ENCODE assay signal across 9 mouse cellular contexts in the genomic region with DNA sequence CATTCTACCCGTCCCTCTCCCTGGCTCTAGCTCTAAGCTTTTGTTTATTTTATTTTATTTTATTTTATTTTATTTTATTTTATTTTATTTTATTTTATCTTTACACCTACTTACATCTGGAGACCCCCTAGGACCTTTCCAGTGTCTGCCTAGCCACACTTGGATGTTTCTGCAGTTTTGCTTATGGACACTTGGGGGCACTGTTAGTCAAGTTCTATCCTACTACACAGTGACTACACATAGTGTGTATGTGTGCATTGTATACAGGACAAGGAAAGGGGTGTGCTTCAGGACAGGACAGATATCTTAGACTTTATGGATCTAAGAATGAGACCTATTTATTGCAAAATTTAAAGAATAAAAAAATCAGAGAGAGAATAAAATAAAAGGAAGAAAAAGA.
DNase-seq lines count a peak whose midpoint lies in the region; ATAC-seq and TF ChIP-seq lines count a peak whose summit lies in the region.
"Had no signal": no experiment of that assay in that cellular context is flagged by ENCODE, and none has a peak within 500 bp of the region (broad histone marks: within the 10 kb centered on the region; RNA-seq: fewer than 3 reads in every experiment).

No protein-coding gene starts in this region.

- peak; percentile 64 for DNase-seq in embryonic facial prominence, embryonic 11.5 days (ENCODE audit: low spot score)
- DNase-seq in embryonic facial prominence, embryonic 10.5 days (ENCODE audit: low spot score): no peak
- DNase-seq in liver, adult 2 months (ENCODE audit: extremely low read depth, low read depth, low spot score): no peak
- DNase-seq in NIH3T3 (ENCODE audit: low read depth): peak; percentile 59
- no peak for DNase-seq in thymus, adult 2 months
- no peak for DNase-seq in adrenal gland, postnatal 25 days
- DNase-seq: heart, postnatal 10 days had no signal

- no peaks in the 10 kb centered on the region for H3K27me3 ChIP-seq in embryonic facial prominence, embryonic 11.5 days (ENCODE audit: control insufficient read depth, insufficient read depth, low read length)
- no peaks in the 10 kb centered on the region for H3K27me3 ChIP-seq in embryonic facial prominence, embryonic 10.5 days (replicated peaks; ENCODE audit: low read depth, poor library complexity, severe bottlenecking)
- no peaks in the 10 kb centered on the region for H3K27me3 ChIP-seq in liver, adult 2 months (ENCODE audit: control insufficient read depth, insufficient read depth, low read length)
- no peaks in the 10 kb centered on the region for H3K27me3 ChIP-seq in liver, embryonic 12.5 days (replicated peaks)
- H3K27me3 ChIP-seq in limb, embryonic 12.5 days: no peaks in the 10 kb centered on the region
- no peaks in the 10 kb centered on the region for H3K27me3 ChIP-seq in thymus, adult 2 months (ENCODE audit: control insufficient read depth, insufficient read depth, low read length)

- no peaks in the 10 kb centered on the region for H3K4me1 ChIP-seq in embryonic facial prominence, embryonic 11.5 days (ENCODE audit: control insufficient read depth, insufficient read depth, low read length)
- H3K4me1 ChIP-seq in embryonic facial prominence, embryonic 10.5 days: no peaks in the 10 kb centered on the region
- H3K4me1 ChIP-seq in liver, adult 2 months (ENCODE audit: control insufficient read depth, insufficient read depth, low read length): no peaks in the 10 kb centered on the region
- no peaks in the 10 kb centered on the region for H3K4me1 ChIP-seq in liver, embryonic 12.5 days
- no peaks in the 10 kb centered on the region for H3K4me1 ChIP-seq in limb, embryonic 12.5 days (replicated peaks)
- H3K4me1 ChIP-seq in thymus, adult 2 months (replicated peaks; ENCODE audit: control insufficient read depth, insufficient read depth, low read length): no peaks in the 10 kb centered on the region

- peak; percentile 70; the same call in 1 of the 2 replicates for ATAC-seq in embryonic facial prominence, embryonic 11.5 days (replicated peaks; ENCODE audit: insufficient number of reproducible peaks, low FRiP score, low TSS enrichment, low read depth)
- ATAC-seq in liver, embryonic 12.5 days: no peak
- peak; percentile 75; the same call in 1 of the 2 replicates for ATAC-seq in limb, embryonic 12.5 days (ENCODE audit: insufficient number of reproducible peaks, insufficient read depth, low FRiP score, low TSS enrichment, low read depth)

- H3K9ac ChIP-seq in embryonic facial prominence, embryonic 11.5 days (replicated peaks; ENCODE audit: low read length): no peak overlapping the region
- no peak overlapping the region for H3K9ac ChIP-seq in liver, adult 2 months (ENCODE audit: low read depth, low read length)
- H3K9ac ChIP-seq in liver, embryonic 12.5 days: no peak overlapping the region
- H3K9ac ChIP-seq in limb, embryonic 12.5 days (replicated peaks): no peak overlapping the region

- no peak overlapping the region for H3K27ac ChIP-seq in embryonic facial prominence, embryonic 11.5 days (replicated peaks; ENCODE audit: low read depth, low read length)
- no peak overlapping the region for H3K27ac ChIP-seq in embryonic facial prominence, embryonic 10.5 days (replicated peaks)
- no peak overlapping the region for H3K27ac ChIP-seq in liver, adult 2 months (replicated peaks; ENCODE audit: insufficient read depth, low read depth, low read length)
- no peak overlapping the region for H3K27ac ChIP-seq in liver, embryonic 12.5 days
- no peak overlapping the region for H3K27ac ChIP-seq in limb, embryonic 12.5 days
- no peak overlapping the region for H3K27ac ChIP-seq in thymus, adult 2 months (ENCODE audit: control insufficient read depth, insufficient read depth, low read length)

- no peaks in the 10 kb centered on the region for H3K79me2 ChIP-seq in liver, adult 2 months (ENCODE audit: control insufficient read depth, insufficient read depth, low read length)

- H3K4me2 ChIP-seq in embryonic facial prominence, embryonic 11.5 days (ENCODE audit: low read depth, low read length): no peak overlapping the region
- no peak overlapping the region for H3K4me2 ChIP-seq in liver, embryonic 12.5 days
- H3K4me2 ChIP-seq in limb, embryonic 12.5 days: no peak overlapping the region

- no peaks in the 10 kb centered on the region for H3K36me3 ChIP-seq in embryonic facial prominence, embryonic 11.5 days (replicated peaks; ENCODE audit: control insufficient read depth, insufficient read depth, low read depth, low read length)
- no peaks in the 10 kb centered on the region for H3K36me3 ChIP-seq in embryonic facial prominence, embryonic 10.5 days (replicated peaks)
- H3K36me3 ChIP-seq in liver, adult 2 months (ENCODE audit: control insufficient read depth, insufficient read depth, low read length): no peaks in the 10 kb centered on the region
- H3K36me3 ChIP-seq in liver, embryonic 12.5 days: no peaks in the 10 kb centered on the region
- no peaks in the 10 kb centered on the region for H3K36me3 ChIP-seq in limb, embryonic 12.5 days
- H3K36me3 ChIP-seq in thymus, adult 2 months (ENCODE audit: control insufficient read depth, insufficient read depth, low read length): no peaks in the 10 kb centered on the region

- TF ChIP-seq POLR2A in liver, adult 2 months (IDR thresholded peaks at IDR 0.05; ENCODE audit: extremely low read depth, insufficient read depth, low read length): no peak
- TF ChIP-seq POLR2A in thymus, adult 2 months (IDR thresholded peaks at IDR 0.05; ENCODE audit: control insufficient read depth, extremely low read depth, insufficient read depth, low read length, poor library complexity): no peak

- WGBS in embryonic facial prominence, embryonic 11.5 days: 55% methylated on average over 1 of the region's 1 CpGs
- WGBS in embryonic facial prominence, embryonic 10.5 days: 41% methylated on average over 1 of the region's 1 CpGs
- WGBS in liver, adult 2 months: 41% methylated on average over 1 of the region's 1 CpGs
- WGBS in liver, embryonic 12.5 days (ENCODE audit: insufficient replicate concordance): 47% methylated on average over 1 of the region's 1 CpGs
- 33% methylated on average over 1 of the region's 1 CpGs for WGBS in limb, embryonic 12.5 days
- WGBS in thymus, adult 2 months: 86% methylated on average over 1 of the region's 1 CpGs

- peak; percentile 30 for TF ChIP-seq CTCF in liver, adult 2 months (IDR thresholded peaks at IDR 0.05; ENCODE audit: low read depth, low read length)
- TF ChIP-seq CTCF in thymus, adult 2 months (IDR thresholded peaks at IDR 0.05; ENCODE audit: borderline replicate concordance, control insufficient read depth, extremely low read depth, insufficient read depth, low read length, poor library complexity): no peak

- H3K4me3 ChIP-seq in embryonic facial prominence, embryonic 11.5 days (ENCODE audit: low read depth, low read length): no peak overlapping the region
- no peak overlapping the region for H3K4me3 ChIP-seq in embryonic facial prominence, embryonic 10.5 days
- H3K4me3 ChIP-seq in liver, adult 2 months (ENCODE audit: insufficient read depth, low read depth, low read length): no peak overlapping the region
- H3K4me3 ChIP-seq in liver, embryonic 12.5 days: no peak overlapping the region
- H3K4me3 ChIP-seq in limb, embryonic 12.5 days (replicated peaks): no peak overlapping the region
- no peak overlapping the region for H3K4me3 ChIP-seq in thymus, adult 2 months (ENCODE audit: control insufficient read depth, insufficient read depth, low read length)

- no peaks in the 10 kb centered on the region for H3K9me3 ChIP-seq in embryonic facial prominence, embryonic 11.5 days (replicated peaks; ENCODE audit: control insufficient read depth, low read length)
- H3K9me3 ChIP-seq in embryonic facial prominence, embryonic 10.5 days: no peaks in the 10 kb centered on the region
- no peaks in the 10 kb centered on the region for H3K9me3 ChIP-seq in liver, embryonic 12.5 days (replicated peaks)
- H3K9me3 ChIP-seq in limb, embryonic 12.5 days: no peaks in the 10 kb centered on the region

Comparison
In these comparisons a context has a peak if more than half of its experiments do, and no peak if none do; other contexts are left out.
1. DNase-seq: peak in embryonic facial prominence, embryonic 11.5 days (single experiment) and NIH3T3 (single experiment); none in embryonic facial prominence, embryonic 10.5 days (single experiment), liver, adult 2 months (single experiment), thymus, adult 2 months (single experiment) and adrenal gland, postnatal 25 days (single experiment).